ENCODE assay signal across 12 mouse cellular contexts in the genomic region with DNA sequence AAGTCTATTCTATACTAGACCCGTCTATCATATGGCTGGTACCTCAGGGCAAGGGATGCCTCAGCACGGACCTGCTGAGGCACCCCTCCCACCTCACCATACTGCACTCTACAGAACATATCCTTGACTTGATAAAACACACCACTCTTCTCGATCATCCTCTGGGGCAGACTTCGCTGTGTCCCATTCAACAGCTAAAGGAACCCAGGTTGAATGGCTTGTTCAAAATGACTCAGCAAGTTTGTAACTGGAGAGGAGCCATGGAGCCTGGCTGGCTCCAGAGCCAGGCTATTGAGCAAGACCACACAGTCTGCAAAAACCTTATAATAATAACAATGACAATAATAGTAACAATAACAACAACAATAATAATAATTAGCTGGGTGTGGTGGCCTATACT. TPM values are rescaled to one million over a fixed set of nuclear protein-coding genes. Genes with fewer than 3 reads are reported as not detected.
A peak's percentile ranks its signal among the peaks of the same experiment; 100 is the strongest.
DNase-seq lines count a peak whose midpoint lies in the region; ATAC-seq and TF ChIP-seq lines count a peak whose summit lies in the region.
"Had no signal": no experiment of that assay in that cellular context is flagged by ENCODE, and none has a peak within 500 bp of the region (broad histone marks: within the 10 kb centered on the region; RNA-seq: fewer than 3 reads in every experiment).

No protein-coding gene starts in this region.

- no peaks in the 10 kb centered on the region for H3K9me3 ChIP-seq in heart, embryonic 10.5 days
- no peaks in the 10 kb centered on the region for H3K9me3 ChIP-seq in ES-Bruce4 (replicated peaks; ENCODE audit: control insufficient read depth, insufficient read depth, low read length, poor library complexity, severe bottlenecking)
- H3K9me3 ChIP-seq in hindbrain, embryonic 10.5 days = no peaks in the 10 kb centered on the region
- H3K9me3 ChIP-seq: neural tube, embryonic 13.5 days had no signal

- peak; percentile 65; the same call in 1 of the 2 replicates for TF ChIP-seq EP300 in ES-Bruce4 (IDR thresholded peaks at IDR 0.05; ENCODE audit: insufficient read depth, low read depth, low read length)

- ATAC-seq in erythroblast, adult 5-6 weeks (replicated peaks; ENCODE audit: low FRiP score, poor library complexity, severe bottlenecking) = peak; percentile 59
- ATAC-seq: forebrain, embryonic 14.5 days; Patski had no signal

- TF ChIP-seq POLR2A in ES-Bruce4 (IDR thresholded peaks at IDR 0.05; ENCODE audit: insufficient read depth, low read length) = no peak

- no peaks in the 10 kb centered on the region for H3K27me3 ChIP-seq in heart, embryonic 10.5 days (ENCODE audit: insufficient read depth, poor library complexity, severe bottlenecking)
- no peaks in the 10 kb centered on the region for H3K27me3 ChIP-seq in ES-Bruce4 (ENCODE audit: control insufficient read depth, insufficient read depth, low read length, poor library complexity, severe bottlenecking)
- no peaks in the 10 kb centered on the region for H3K27me3 ChIP-seq in hindbrain, embryonic 10.5 days (ENCODE audit: insufficient read depth, poor library complexity, severe bottlenecking)
- H3K27me3 ChIP-seq: neural tube, embryonic 13.5 days; Patski had no signal

- H3K9ac ChIP-seq in ES-Bruce4 (ENCODE audit: low read depth, poor library complexity, severe bottlenecking) = no peak overlapping the region
- H3K9ac ChIP-seq: neural tube, embryonic 13.5 days had no signal

- 63% methylated on average over 4 of the region's 4 CpGs for WGBS in heart, embryonic 10.5 days
- WGBS in hindbrain, embryonic 10.5 days = 72% methylated on average over 4 of the region's 4 CpGs

- TF ChIP-seq CTCF in ES-Bruce4 (IDR thresholded peaks at IDR 0.05; ENCODE audit: low read depth, low read length) = no peak

- no peak overlapping the region for H3K4me3 ChIP-seq in heart, embryonic 10.5 days
- no peak overlapping the region for H3K4me3 ChIP-seq in ES-Bruce4 (ENCODE audit: low read depth, low read length)
- H3K4me3 ChIP-seq in hindbrain, embryonic 10.5 days = no peak overlapping the region
- H3K4me3 ChIP-seq: neural tube, embryonic 13.5 days had no signal

- no peak overlapping the region for H3K27ac ChIP-seq in heart, embryonic 10.5 days
- peak overlapping the region; percentile 97 for H3K27ac ChIP-seq in ES-Bruce4 (ENCODE audit: insufficient read depth, low read length)
- H3K27ac ChIP-seq in hindbrain, embryonic 10.5 days = no peak overlapping the region

- peak; percentile 81 to 83 for DNase-seq in heart, adult 18-20 months
- DNase-seq in heart, embryonic 10.5 days (ENCODE audit: low spot score) = no peak
- peak; percentile 51 for DNase-seq in lung, postnatal 14 days
- no peak for DNase-seq in layer of hippocampus, postnatal 36 days
- DNase-seq in hindbrain, embryonic 10.5 days (ENCODE audit: low spot score) = no peak
- no peak for DNase-seq in right cerebral cortex, adult 2 months (ENCODE audit: low spot score in 2 of 2)
- DNase-seq: cerebellum, postnatal 14 days had no signal

- H3K4me1 ChIP-seq in heart, embryonic 10.5 days = peaks cover 76% of the 10 kb centered on the region
- H3K4me1 ChIP-seq in ES-Bruce4 (ENCODE audit: control insufficient read depth, insufficient read depth, low read length) = peaks cover 12% of the 10 kb centered on the region
- H3K4me1 ChIP-seq in hindbrain, embryonic 10.5 days (replicated peaks) = peaks cover 33% of the 10 kb centered on the region

- H3K36me3 ChIP-seq in heart, embryonic 10.5 days = no peaks in the 10 kb centered on the region
- H3K36me3 ChIP-seq in ES-Bruce4 (ENCODE audit: control insufficient read depth, insufficient read depth, low read length, poor library complexity, severe bottlenecking) = no peaks in the 10 kb centered on the region
- H3K36me3 ChIP-seq in hindbrain, embryonic 10.5 days = no peaks in the 10 kb centered on the region
- H3K36me3 ChIP-seq: neural tube, embryonic 13.5 days had no signal

RNA-seq across cellular contexts. Expression of a gene that starts 13.9 kb away (rescaled TPM):
- total RNA-seq in heart, adult 18-20 months (2021) = 10 to 100 TPM; 52.3 to 62.0 TPM
- 17.7 and 21.6 TPM in 2 replicates for polyA plus RNA-seq in heart, embryonic 10.5 days (2016; fragmentation: Nextera tagmentation; extraction: Ambion mirVana)
- 77.7 and 84.7 TPM in 2 replicates for polyA plus RNA-seq in ES-Bruce4 (2011; ENCODE audit: insufficient read depth, insufficient read length, low read depth, missing spikeins)
- total RNA-seq in erythroblast, adult 5-6 weeks (2015; ENCODE audit: low replicate concordance) = 15.5 and 20.4 TPM in 2 replicates
- 2.9 and 6.1 TPM in 2 replicates for total RNA-seq in erythroblast, adult 5-6 weeks (2017; ENCODE audit: low replicate concordance)
- 100 to 1,000 TPM; 104 to 118 TPM for total RNA-seq in layer of hippocampus, postnatal 36 days (2021)
- polyA plus RNA-seq in hindbrain, embryonic 10.5 days (2016; fragmentation: Nextera tagmentation; extraction: Ambion mirVana) = 14.7 and 16.0 TPM in 2 replicates

RNA-seq across cellular contexts. Expression of a gene that starts 24.2 kb away (rescaled TPM):
- total RNA-seq in heart, adult 18-20 months (2021) = 10 to 100 TPM; 26.2 to 27.4 TPM
- polyA plus RNA-seq in heart, embryonic 10.5 days (2016; fragmentation: Nextera tagmentation; extraction: Ambion mirVana) = 35.9 and 37.4 TPM in 2 replicates
- polyA plus RNA-seq in ES-Bruce4 (2011; ENCODE audit: insufficient read depth, insufficient read length, low read depth, missing spikeins) = 71.9 and 72.5 TPM in 2 replicates
- 2.5 and 10.7 TPM in 2 replicates for total RNA-seq in erythroblast, adult 5-6 weeks (2015; ENCODE audit: low replicate concordance)
- total RNA-seq in erythroblast, adult 5-6 weeks (2017; ENCODE audit: low replicate concordance) = 11.7 TPM in 2 replicates
- 10 to 100 TPM; 41.7 to 47.4 TPM for total RNA-seq in layer of hippocampus, postnatal 36 days (2021)
- polyA plus RNA-seq in hindbrain, embryonic 10.5 days (2016; fragmentation: Nextera tagmentation; extraction: Ambion mirVana) = 35.1 and 35.5 TPM in 2 replicates

Comparison
In these comparisons a context has a peak if more than half of its experiments do, and no peak if none do; other contexts are left out.
1. DNase-seq: peak in heart, adult 18-20 months (2 of 2) and lung, postnatal 14 days (single experiment); none in heart, embryonic 10.5 days (single experiment), layer of hippocampus, postnatal 36 days (0 of 2), hindbrain, embryonic 10.5 days (single experiment) and right cerebral cortex, adult 2 months (0 of 2).